Mouse (Mus musculus): ENCODE measurements at regions not wholly inside any gene's neighbourhood (a gene's known extent, or its start where the extent isn't known, plus 50 kb on each side); places are given as distances from the start of the nearest gene placed in this dataset.

DNA sequence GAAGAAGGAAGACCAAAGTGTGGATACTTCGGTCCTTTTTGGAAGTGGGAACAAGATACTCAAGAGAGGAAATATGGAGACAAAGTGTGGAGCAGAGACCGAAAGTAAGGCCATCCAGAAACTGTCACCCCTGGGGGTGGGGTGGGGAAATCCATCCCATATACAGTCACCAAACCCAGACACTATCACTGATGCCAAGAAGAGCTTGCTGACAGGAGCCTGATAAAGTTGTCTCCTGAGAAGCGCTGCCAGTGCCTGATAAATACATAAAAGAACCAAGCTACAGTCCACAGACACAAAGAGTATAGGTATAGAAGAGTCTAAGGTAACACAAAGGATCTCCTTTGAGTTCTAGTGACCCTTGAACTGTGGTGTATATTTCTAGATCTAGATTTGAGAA, 1026.7 kb downstream of the Pla2g4a start:
- no peak overlapping the region for H3K4me2 ChIP-seq (replicated peaks; ENCODE audit: low read depth, low read length, severe bottlenecking)
- TF ChIP-seq POLR2A (IDR thresholded peaks at IDR 0.05; ENCODE audit: borderline replicate concordance, extremely low read depth, insufficient read depth, insufficient read length): no peak
- no peak for ATAC-seq (ENCODE audit: low FRiP score, low read depth)
- 82% methylated on average over 3 of the region's 3 CpGs for WGBS
- H3K4me1 ChIP-seq (ENCODE audit: control insufficient read depth, insufficient read depth, low read length): no peaks in the 10 kb centered on the region
- H3K9me3 ChIP-seq (ENCODE audit: control insufficient read depth, low read length): no peaks in the 10 kb centered on the region
- DNase-seq (ENCODE audit: low spot score): no peak
- no peak overlapping the region for H3K27ac ChIP-seq (replicated peaks; ENCODE audit: low read depth, low read length)
- no peak overlapping the region for H3K4me3 ChIP-seq (replicated peaks; ENCODE audit: low read length)
- H3K27me3 ChIP-seq (ENCODE audit: control insufficient read depth, insufficient read depth, low read length): no peaks in the 10 kb centered on the region
- H3K36me3 ChIP-seq (ENCODE audit: control insufficient read depth, insufficient read depth, low read length): no peaks in the 10 kb centered on the region
- no peak overlapping the region for H3K9ac ChIP-seq (ENCODE audit: low read depth, low read length, severe bottlenecking)

DNA sequence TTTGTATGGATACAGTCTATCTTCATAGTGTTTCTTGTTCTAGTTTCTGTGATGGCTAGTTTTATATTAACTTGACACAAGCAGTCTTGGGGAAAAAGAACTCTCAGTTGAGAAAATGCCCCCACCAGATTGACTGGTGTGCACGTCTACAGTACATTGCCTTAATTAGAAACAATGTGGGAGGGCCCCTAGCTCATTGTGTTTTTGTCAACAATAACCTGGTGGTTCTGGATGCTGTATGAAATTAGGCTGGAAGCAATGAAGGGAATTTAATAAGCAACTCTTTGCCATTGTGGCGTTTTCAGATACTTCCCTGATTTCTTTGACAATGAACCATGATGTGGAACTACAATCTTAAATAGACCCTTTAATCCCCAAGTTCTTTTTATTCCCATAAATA, 1036.6 kb downstream of the Pla2g4a start:
- H3K9me3 ChIP-seq (ENCODE audit: control insufficient read depth, low read length): no peaks in the 10 kb centered on the region
- WGBS: 53% methylated on average over 2 of the region's 2 CpGs
- H3K4me1 ChIP-seq (ENCODE audit: control insufficient read depth, insufficient read depth, low read length): no peaks in the 10 kb centered on the region
- no peak overlapping the region for H3K27ac ChIP-seq (replicated peaks; ENCODE audit: low read depth, low read length)
- H3K9ac ChIP-seq (ENCODE audit: low read depth, low read length, severe bottlenecking): no peak overlapping the region
- no peak for TF ChIP-seq POLR2A (IDR thresholded peaks at IDR 0.05; ENCODE audit: borderline replicate concordance, extremely low read depth, insufficient read depth, insufficient read length)
- no peak overlapping the region for H3K4me2 ChIP-seq (replicated peaks; ENCODE audit: low read depth, low read length, severe bottlenecking)
- no peak overlapping the region for H3K4me3 ChIP-seq (replicated peaks; ENCODE audit: low read length)
- ATAC-seq (ENCODE audit: low FRiP score, low read depth) (no peak), DNase-seq (ENCODE audit: low spot score) (no peak)
- no peaks in the 10 kb centered on the region for H3K27me3 ChIP-seq (ENCODE audit: control insufficient read depth, insufficient read depth, low read length)
- no peaks in the 10 kb centered on the region for H3K36me3 ChIP-seq (ENCODE audit: control insufficient read depth, insufficient read depth, low read length)

DNA sequence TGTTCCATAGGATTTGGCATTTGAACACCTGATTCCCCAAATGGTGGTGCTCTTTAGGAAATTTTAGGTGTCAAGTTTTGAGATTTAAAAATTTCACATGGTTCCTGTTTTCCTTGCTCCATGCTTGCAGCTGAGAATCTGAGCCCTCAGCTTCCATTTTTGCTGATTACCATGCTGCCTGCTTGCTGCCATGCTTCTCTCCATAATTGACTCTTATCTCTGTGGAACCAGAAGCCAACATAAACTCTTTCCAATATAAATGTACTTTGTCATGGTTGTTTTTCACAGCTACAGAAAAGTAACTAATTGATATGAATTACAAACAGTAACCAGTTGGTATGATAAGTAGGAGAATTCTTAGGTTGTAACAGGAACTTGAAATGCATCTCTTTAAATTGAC, 1044.0 kb downstream of the Pla2g4a start:
- TF ChIP-seq POLR2A (IDR thresholded peaks at IDR 0.05; ENCODE audit: borderline replicate concordance, extremely low read depth, insufficient read depth, insufficient read length): no peak

DNA sequence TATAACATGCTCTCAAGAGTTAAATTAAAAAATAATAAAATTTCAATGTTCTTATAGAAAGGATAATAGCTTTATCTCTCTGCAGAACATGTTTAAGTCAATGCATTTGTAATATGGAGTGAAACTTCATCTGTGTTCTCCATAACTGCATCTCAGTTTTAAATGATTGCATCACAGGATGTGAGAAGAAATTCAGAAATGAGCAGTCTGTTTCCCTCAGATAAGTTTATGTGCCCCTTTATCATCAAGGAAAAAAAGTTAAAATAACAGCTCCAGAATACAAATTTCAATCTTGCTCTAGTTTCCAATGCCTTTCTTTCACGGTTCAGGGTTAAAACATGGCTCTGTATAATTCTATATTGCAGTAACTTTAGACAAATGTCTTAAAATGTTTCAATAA, 1048.3 kb downstream of the Pla2g4a start:
- no peak for DNase-seq (ENCODE audit: low spot score)
- H3K4me1 ChIP-seq (ENCODE audit: control insufficient read depth, insufficient read depth, low read length): no peaks in the 10 kb centered on the region
- ATAC-seq (ENCODE audit: low FRiP score, low read depth): no peak
- no peak overlapping the region for H3K4me3 ChIP-seq (replicated peaks; ENCODE audit: low read length)
- H3K27ac ChIP-seq (replicated peaks; ENCODE audit: low read depth, low read length): no peak overlapping the region
- WGBS: 88% methylated on average over 1 of the region's 1 CpGs
- no peaks in the 10 kb centered on the region for H3K27me3 ChIP-seq (ENCODE audit: control insufficient read depth, insufficient read depth, low read length)
- no peaks in the 10 kb centered on the region for H3K9me3 ChIP-seq (ENCODE audit: control insufficient read depth, low read length)
- TF ChIP-seq POLR2A (IDR thresholded peaks at IDR 0.05; ENCODE audit: borderline replicate concordance, extremely low read depth, insufficient read depth, insufficient read length): no peak
- H3K4me2 ChIP-seq (replicated peaks; ENCODE audit: low read depth, low read length, severe bottlenecking): no peak overlapping the region
- no peak overlapping the region for H3K9ac ChIP-seq (ENCODE audit: low read depth, low read length, severe bottlenecking)
- no peaks in the 10 kb centered on the region for H3K36me3 ChIP-seq (ENCODE audit: control insufficient read depth, insufficient read depth, low read length)

More for the DNA sequence above, 1044.0 kb downstream of the Pla2g4a start:
- Histone ChIP-seq H3K27me3 (ENCODE audit: control insufficient read depth, insufficient read depth, low read length) (no peaks in the 10 kb centered on the region), H3K4me3 (replicated peaks; ENCODE audit: low read length) (no peak overlapping the region), H3K4me2 (replicated peaks; ENCODE audit: low read depth, low read length, severe bottlenecking) (no peak overlapping the region), H3K9ac (ENCODE audit: low read depth, low read length, severe bottlenecking) (no peak overlapping the region), H3K27ac (replicated peaks; ENCODE audit: low read depth, low read length) (no peak overlapping the region), H3K4me1 (ENCODE audit: control insufficient read depth, insufficient read depth, low read length) (no peaks in the 10 kb centered on the region), H3K9me3 (ENCODE audit: control insufficient read depth, low read length) (no peaks in the 10 kb centered on the region), H3K36me3 (ENCODE audit: control insufficient read depth, insufficient read depth, low read length) (no peaks in the 10 kb centered on the region)
- DNase-seq (ENCODE audit: low spot score): no peak
- no peak for ATAC-seq (ENCODE audit: low FRiP score, low read depth)

DNA sequence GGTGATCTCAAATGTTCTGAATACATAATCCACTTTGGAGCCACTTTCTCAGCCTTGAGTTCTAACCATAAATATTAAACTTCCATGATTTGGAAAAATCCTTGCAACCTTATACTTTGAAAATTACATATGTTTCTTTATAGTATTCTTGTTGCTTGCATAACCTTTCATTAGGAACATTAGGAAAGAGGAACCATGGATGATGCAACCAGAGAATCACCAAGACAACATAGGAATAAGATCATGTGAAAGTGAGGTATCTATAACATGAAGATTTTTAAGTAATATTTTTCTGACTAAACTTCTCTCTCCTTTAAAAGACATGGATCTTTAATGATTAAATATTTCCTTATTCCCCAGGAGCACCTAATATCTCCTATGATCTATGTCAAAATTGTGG, 1057.0 kb downstream of the Pla2g4a start:
- TF ChIP-seq POLR2A (IDR thresholded peaks at IDR 0.05; ENCODE audit: borderline replicate concordance, extremely low read depth, insufficient read depth, insufficient read length): no peak
- H3K4me3 ChIP-seq (replicated peaks; ENCODE audit: low read length): no peak overlapping the region
- ATAC-seq (ENCODE audit: low FRiP score, low read depth): no peak
- no peaks in the 10 kb centered on the region for H3K4me1 ChIP-seq (ENCODE audit: control insufficient read depth, insufficient read depth, low read length)
- no peak overlapping the region for H3K4me2 ChIP-seq (replicated peaks; ENCODE audit: low read depth, low read length, severe bottlenecking)
- no peak overlapping the region for H3K27ac ChIP-seq (replicated peaks; ENCODE audit: low read depth, low read length)
- H3K9ac ChIP-seq (ENCODE audit: low read depth, low read length, severe bottlenecking): no peak overlapping the region
- DNase-seq (ENCODE audit: low spot score): no peak
- H3K27me3 ChIP-seq (ENCODE audit: control insufficient read depth, insufficient read depth, low read length): no peaks in the 10 kb centered on the region
- no peaks in the 10 kb centered on the region for H3K36me3 ChIP-seq (ENCODE audit: control insufficient read depth, insufficient read depth, low read length)
- no peaks in the 10 kb centered on the region for H3K9me3 ChIP-seq (ENCODE audit: control insufficient read depth, low read length)

DNA sequence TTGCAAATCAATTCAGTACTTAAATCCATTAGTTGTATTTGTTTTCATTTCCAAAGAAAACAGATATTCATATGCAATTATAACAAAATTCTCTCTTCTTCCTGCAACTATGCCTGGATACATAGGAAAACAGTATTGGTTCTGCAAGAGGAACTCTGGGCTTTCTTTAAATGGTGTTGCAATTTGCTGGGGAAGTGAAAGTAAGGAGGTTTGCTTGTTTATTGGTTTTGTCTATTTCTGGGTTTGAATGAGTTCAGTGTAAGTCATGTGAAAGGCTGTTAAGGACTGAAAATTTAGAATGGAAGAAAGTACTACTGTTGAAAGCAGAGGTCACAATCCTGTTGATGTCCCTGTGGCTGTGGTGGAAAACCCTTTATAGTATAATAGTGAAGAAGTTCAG, 1058.0 kb downstream of the Pla2g4a start:
- no peak for DNase-seq (ENCODE audit: low spot score)
- Histone ChIP-seq H3K4me1 (ENCODE audit: control insufficient read depth, insufficient read depth, low read length) (no peaks in the 10 kb centered on the region), H3K27ac (replicated peaks; ENCODE audit: low read depth, low read length) (no peak overlapping the region), H3K4me3 (replicated peaks; ENCODE audit: low read length) (no peak overlapping the region), H3K27me3 (ENCODE audit: control insufficient read depth, insufficient read depth, low read length) (no peaks in the 10 kb centered on the region), H3K4me2 (replicated peaks; ENCODE audit: low read depth, low read length, severe bottlenecking) (no peak overlapping the region), H3K9ac (ENCODE audit: low read depth, low read length, severe bottlenecking) (no peak overlapping the region), H3K36me3 (ENCODE audit: control insufficient read depth, insufficient read depth, low read length) (no peaks in the 10 kb centered on the region), H3K9me3 (ENCODE audit: control insufficient read depth, low read length) (no peaks in the 10 kb centered on the region)
- no peak for ATAC-seq (ENCODE audit: low FRiP score, low read depth)
- TF ChIP-seq POLR2A (IDR thresholded peaks at IDR 0.05; ENCODE audit: borderline replicate concordance, extremely low read depth, insufficient read depth, insufficient read length): no peak

Measured in limb, embryonic 14.5 days (tissue).